Mouse (Mus musculus): ENCODE data around the gene Nrxn3. TPM values are rescaled to one million over a fixed set of nuclear protein-coding genes. Genes with fewer than 3 reads are reported as not detected.

Nrxn3 gene
- polyA plus RNA-seq, 1 experiment from 2014 or later, result 1.3 TPM

DNA sequence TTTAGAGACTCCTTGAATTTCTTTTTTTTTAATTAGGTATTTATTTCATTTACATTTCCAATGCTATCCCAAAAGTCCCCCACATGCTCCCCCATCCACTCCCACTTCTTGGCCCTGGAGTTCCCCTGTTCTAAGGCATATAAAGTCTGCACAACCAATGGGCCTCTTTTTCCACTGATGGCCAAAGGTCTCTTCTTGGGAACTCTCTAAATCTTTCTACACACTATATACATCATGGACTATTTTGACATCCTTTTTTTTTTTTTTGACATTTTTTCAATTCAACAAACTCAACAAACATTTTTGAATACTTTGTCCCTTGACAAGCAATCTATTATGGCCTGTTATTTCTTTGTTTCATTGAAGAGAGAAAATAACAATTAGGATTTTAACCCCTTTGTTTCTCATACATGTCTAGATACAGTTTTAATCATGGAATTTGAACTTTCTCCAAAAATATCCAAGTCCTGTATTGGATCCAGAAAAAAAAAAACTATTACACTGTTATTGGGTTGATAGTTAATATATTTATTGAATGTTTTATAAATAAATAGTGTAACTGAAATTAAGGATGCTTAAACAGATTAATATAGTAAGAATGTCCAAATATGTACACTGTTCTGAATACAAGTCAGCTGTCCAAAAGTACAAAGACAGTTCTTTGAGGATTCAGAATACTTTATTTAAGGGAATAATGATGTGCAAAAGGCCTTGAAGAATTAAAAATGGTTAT, 1615.0 kb downstream of the Nrxn3 start:
- H3K9me3 ChIP-seq (replicated peaks; ENCODE audit: control insufficient read depth, low read length), result no peaks in the 10 kb centered on the region
- H3K4me1 ChIP-seq (ENCODE audit: control insufficient read depth, insufficient read depth, low read length), result no peaks in the 10 kb centered on the region
- H3K27ac ChIP-seq (ENCODE audit: low read length), result no peak overlapping the region
- no peaks in the 10 kb centered on the region for H3K27me3 ChIP-seq (ENCODE audit: control insufficient read depth, insufficient read depth, low read length)
- no peak overlapping the region for H3K4me3 ChIP-seq (ENCODE audit: low read length)
- no peak for ATAC-seq (replicated peaks; ENCODE audit: extremely low read depth, insufficient read depth, low FRiP score)
- no peak overlapping the region for H3K9ac ChIP-seq (ENCODE audit: low read length)
- H3K4me2 ChIP-seq (ENCODE audit: low read depth, low read length), result no peak overlapping the region
- H3K36me3 ChIP-seq (ENCODE audit: control insufficient read depth, insufficient read depth), result no peaks in the 10 kb centered on the region

- ATAC-seq (replicated peaks; ENCODE audit: extremely low read depth, insufficient read depth, low FRiP score), result no peak
- Histone ChIP-seq H3K9ac (ENCODE audit: low read length) (no peak overlapping the region), H3K9me3 (replicated peaks; ENCODE audit: control insufficient read depth, low read length) (no peaks in the 10 kb centered on the region), H3K4me3 (ENCODE audit: low read length) (no peak overlapping the region), H3K4me1 (ENCODE audit: control insufficient read depth, insufficient read depth, low read length) (no peaks in the 10 kb centered on the region), H3K27ac (ENCODE audit: low read length) (no peak overlapping the region), H3K4me2 (ENCODE audit: low read depth, low read length) (no peak overlapping the region), H3K36me3 (ENCODE audit: control insufficient read depth, insufficient read depth) (no peaks in the 10 kb centered on the region), H3K27me3 (ENCODE audit: control insufficient read depth, insufficient read depth, low read length) (no peaks in the 10 kb centered on the region)
- WGBS, result 75% methylated on average over 3 of the region's 3 CpGs
Observed at GRCm38 (mm10) chr12:90338229-90338557, 1615.5 kb downstream of the Nrxn3 start.

Small RNAs within 50 kb of the gene (microRNA-seq; reads per million reads assigned to microRNA genes)
- gene Gm23989, result not detected
- not detected for gene Gm27313

Measured in heart, embryonic 16.5 days (tissue).